Mouse (Mus musculus): ENCODE measurements at regions not wholly inside any gene's neighbourhood (a gene's known extent, or its start where the extent isn't known, plus 50 kb on each side); places are given as distances from the start of the nearest gene placed in this dataset.

DNA sequence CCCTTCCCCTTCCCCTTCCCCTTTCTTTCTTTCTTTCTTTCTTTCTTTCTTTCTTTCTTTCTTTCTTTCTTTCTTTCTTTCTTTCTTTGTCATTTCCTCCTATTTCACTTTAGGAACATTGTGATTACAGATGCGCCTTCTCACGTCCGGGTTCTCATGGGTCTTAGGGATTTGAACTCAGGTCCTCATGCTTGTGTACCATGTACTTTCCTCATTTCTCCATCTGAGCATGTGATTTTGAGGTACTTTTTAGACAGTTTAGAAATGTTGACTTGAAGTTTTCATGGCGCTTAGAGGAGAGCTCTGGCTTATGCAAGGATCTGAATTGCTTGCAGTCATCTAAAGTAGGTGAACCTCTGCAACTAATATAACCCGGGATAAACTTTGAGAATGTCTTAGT, 70.2 kb upstream of the Cdkn2b start:
- no peak overlapping the region for H3K27ac ChIP-seq
- WGBS (ENCODE audit: missing documents), result 92% methylated on average over 5 of the region's 5 CpGs
- no peak overlapping the region for H3K4me3 ChIP-seq (ENCODE audit: inconsistent target)
- H3K36me3 ChIP-seq (ENCODE audit: inconsistent target), result no peaks in the 10 kb centered on the region
- H3K79me2 ChIP-seq (ENCODE audit: inconsistent target), result no peaks in the 10 kb centered on the region

- Histone ChIP-seq H3K4me3 (ENCODE audit: inconsistent target) (no peak overlapping the region), H3K79me2 (ENCODE audit: inconsistent target) (no peaks in the 10 kb centered on the region), H3K27ac (no peak overlapping the region), H3K36me3 (ENCODE audit: inconsistent target) (no peaks in the 10 kb centered on the region)
- 91% methylated on average over 8 of the region's 8 CpGs for WGBS (ENCODE audit: missing documents)
Observed at GRCm38 (mm10) chr4:89380330-89380945, 69.6 kb upstream of the Cdkn2b start.

DNA sequence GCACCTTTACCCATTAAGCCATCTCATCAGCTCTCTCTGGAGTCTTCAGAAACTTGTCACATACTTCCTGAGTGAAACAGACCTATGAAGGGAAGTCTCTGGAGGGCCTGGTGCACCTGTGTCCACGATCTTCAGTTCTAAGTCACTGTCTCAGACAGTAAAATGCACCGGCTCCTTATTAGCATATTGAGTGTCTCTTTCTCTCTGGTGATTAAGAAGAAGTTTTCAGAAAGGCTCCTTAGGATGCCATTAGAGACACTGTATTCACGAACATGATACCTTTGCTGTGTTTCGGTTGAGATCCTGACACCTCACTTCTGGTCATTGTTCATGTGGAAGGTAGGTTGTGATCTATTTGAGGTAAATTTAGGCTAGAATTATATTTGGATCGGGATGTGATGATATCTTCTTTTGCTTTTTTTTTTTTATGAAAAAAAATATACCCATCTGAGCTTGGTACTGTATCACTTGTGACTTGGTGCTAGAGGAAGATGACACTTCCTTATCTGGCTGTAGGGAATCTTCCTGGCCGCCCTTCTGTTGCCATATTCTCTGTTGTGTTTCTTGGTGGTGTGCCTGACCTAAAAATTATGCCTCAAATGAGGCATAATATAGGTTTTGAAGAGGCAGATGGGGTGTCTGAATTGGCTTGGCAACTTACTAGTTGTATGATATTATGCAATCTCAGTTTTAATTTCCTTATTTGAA, 68.9 kb upstream of the Cdkn2b start:
- Histone ChIP-seq H3K27ac (no peak overlapping the region), H3K79me2 (ENCODE audit: inconsistent target) (no peaks in the 10 kb centered on the region), H3K36me3 (ENCODE audit: inconsistent target) (no peaks in the 10 kb centered on the region), H3K4me3 (ENCODE audit: inconsistent target) (no peak overlapping the region)
- 98% methylated on average over 6 of the region's 6 CpGs for WGBS (ENCODE audit: missing documents)

DNA sequence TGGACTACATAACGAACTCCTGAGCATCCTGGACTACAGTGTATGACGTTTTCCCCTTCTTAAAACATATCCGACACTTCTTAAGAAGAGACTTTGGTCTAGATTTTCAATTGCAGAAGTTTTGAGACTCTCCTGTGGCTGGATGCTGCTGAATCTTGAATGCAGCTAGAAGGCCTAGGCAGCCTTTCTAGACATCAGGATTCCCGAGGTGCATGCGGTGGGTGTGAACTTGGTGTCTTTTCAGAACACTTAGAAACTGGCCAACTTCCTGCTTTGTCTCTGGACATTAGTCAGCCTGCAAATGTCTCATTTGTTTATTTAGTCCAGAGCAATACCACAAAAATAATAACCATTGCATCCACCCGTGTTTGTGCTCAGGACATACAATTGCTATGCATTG, 61.8 kb upstream of the Cdkn2b start:
- no peaks in the 10 kb centered on the region for H3K79me2 ChIP-seq (ENCODE audit: inconsistent target)
- no peaks in the 10 kb centered on the region for H3K36me3 ChIP-seq (ENCODE audit: inconsistent target)
- 54% methylated on average over 6 of the region's 6 CpGs for WGBS (ENCODE audit: missing documents)
- H3K27ac ChIP-seq, result no peak overlapping the region
- H3K4me3 ChIP-seq (ENCODE audit: inconsistent target), result no peak overlapping the region

DNA sequence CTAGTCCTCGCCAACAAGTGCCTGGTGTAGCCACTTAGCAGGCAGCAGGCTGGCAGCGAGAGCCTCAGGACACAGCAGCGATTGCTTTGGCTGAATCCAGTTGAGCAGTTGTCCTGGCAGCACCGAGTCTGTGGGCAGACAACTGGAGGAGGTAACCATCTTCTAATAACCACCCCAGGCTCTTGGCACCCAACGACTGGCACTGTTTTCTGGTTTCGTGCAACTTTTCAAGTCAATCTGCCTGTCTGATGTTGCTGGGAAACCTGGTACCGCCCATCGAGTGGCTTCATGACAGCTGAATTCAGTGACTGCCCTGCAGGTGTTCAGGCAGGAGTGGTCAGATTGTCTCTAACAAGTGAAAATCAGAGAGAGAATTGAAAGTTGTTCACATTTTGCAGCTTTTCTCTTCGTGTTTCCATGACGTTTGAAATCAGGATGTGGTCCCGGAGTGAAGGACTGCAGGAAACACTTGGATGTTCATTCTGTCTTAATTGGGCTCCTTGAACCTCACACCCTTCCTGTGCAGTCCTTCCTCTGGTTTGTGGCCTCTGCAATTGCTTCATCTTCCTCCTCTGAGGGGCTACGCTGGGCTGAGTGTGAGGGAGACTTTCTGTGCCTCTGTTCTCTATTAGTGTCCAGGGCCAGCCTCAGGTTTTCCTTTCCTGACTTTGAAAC, 58.1 kb upstream of the Cdkn2b start:
- 19% methylated on average over 12 of the region's 12 CpGs for WGBS (ENCODE audit: missing documents)
- Histone ChIP-seq H3K4me3 (ENCODE audit: inconsistent target) (no peak overlapping the region), H3K79me2 (ENCODE audit: inconsistent target) (no peaks in the 10 kb centered on the region), H3K36me3 (ENCODE audit: inconsistent target) (no peaks in the 10 kb centered on the region), H3K27ac (no peak overlapping the region)

DNA sequence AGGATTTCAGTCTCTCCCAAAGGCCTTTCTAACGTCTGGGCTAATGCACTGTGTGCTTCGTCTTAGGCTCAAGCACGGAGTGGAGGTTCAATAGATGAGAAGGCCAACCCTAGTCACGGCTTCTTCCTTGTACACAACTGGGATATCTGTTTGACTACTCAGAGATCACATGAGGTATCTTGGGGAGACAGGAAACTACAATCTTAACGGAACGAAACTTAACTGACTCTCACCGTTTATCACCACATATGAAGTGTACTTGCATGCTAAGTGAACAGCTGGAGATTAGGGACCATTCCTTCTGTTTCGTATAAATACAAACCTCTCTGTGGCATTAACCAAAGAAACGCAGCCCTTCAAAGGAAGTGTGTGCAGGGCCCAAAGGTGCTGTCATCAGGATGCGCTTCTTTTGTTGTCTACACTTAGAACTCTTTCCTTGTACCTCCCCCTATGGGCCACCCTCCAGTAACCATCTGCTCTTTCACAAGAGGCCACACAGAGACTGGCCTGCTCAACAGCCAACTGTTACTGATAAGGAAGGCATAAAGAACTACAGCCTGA, 55.8 kb upstream of the Cdkn2b start:
- no peak overlapping the region for H3K4me3 ChIP-seq (ENCODE audit: inconsistent target)
- no peaks in the 10 kb centered on the region for H3K36me3 ChIP-seq (ENCODE audit: inconsistent target)
- 50% methylated on average over 10 of the region's 10 CpGs for WGBS (ENCODE audit: missing documents)
- H3K79me2 ChIP-seq (ENCODE audit: inconsistent target), result no peaks in the 10 kb centered on the region
- no peak overlapping the region for H3K27ac ChIP-seq

GRCm38 (mm10) chr4:89365875-89366274, 55.0 kb upstream of the Cdkn2b start:
- H3K27ac ChIP-seq, result no peak overlapping the region

GRCm38 (mm10) chr4:89363150-89363683, 52.4 kb upstream of the Cdkn2b start:
- 37% methylated on average over 2 of the region's 2 CpGs for WGBS (ENCODE audit: missing documents)
- H3K27ac ChIP-seq, result no peak overlapping the region
- no peak overlapping the region for H3K4me3 ChIP-seq (ENCODE audit: inconsistent target)
- no peaks in the 10 kb centered on the region for H3K79me2 ChIP-seq (ENCODE audit: inconsistent target)
- H3K36me3 ChIP-seq (ENCODE audit: inconsistent target), result no peaks in the 10 kb centered on the region

More at GRCm38 (mm10) chr4:89365875-89366274, 55.0 kb upstream of the Cdkn2b start:
- Histone ChIP-seq H3K36me3 (ENCODE audit: inconsistent target) (no peaks in the 10 kb centered on the region), H3K79me2 (ENCODE audit: inconsistent target) (no peaks in the 10 kb centered on the region), H3K4me3 (ENCODE audit: inconsistent target) (no peak overlapping the region)
- 58% methylated on average over 5 of the region's 5 CpGs for WGBS (ENCODE audit: missing documents)

- Histone ChIP-seq H3K79me2 (ENCODE audit: inconsistent target) (no peaks in the 10 kb centered on the region), H3K27ac (no peak overlapping the region), H3K4me3 (ENCODE audit: inconsistent target) (no peak overlapping the region), H3K36me3 (ENCODE audit: inconsistent target) (no peaks in the 10 kb centered on the region)
- WGBS (ENCODE audit: missing documents), result 53% methylated on average over 3 of the region's 3 CpGs
Observed at GRCm38 (mm10) chr4:89362650-89363049, 51.8 kb upstream of the Cdkn2b start.

GRCm38 (mm10) chr4:89361316-89361715, 50.5 kb upstream of the Cdkn2b start:
- Histone ChIP-seq H3K36me3 (ENCODE audit: inconsistent target) (no peaks in the 10 kb centered on the region), H3K79me2 (ENCODE audit: inconsistent target) (no peaks in the 10 kb centered on the region), H3K4me3 (ENCODE audit: inconsistent target) (no peak overlapping the region), H3K27ac (no peak overlapping the region)
- 95% methylated on average over 7 of the region's 7 CpGs for WGBS (ENCODE audit: missing documents)
